Mouse (Mus musculus): ENCODE measurements around the gene Dhx8.

Dhx8 gene

DNA sequence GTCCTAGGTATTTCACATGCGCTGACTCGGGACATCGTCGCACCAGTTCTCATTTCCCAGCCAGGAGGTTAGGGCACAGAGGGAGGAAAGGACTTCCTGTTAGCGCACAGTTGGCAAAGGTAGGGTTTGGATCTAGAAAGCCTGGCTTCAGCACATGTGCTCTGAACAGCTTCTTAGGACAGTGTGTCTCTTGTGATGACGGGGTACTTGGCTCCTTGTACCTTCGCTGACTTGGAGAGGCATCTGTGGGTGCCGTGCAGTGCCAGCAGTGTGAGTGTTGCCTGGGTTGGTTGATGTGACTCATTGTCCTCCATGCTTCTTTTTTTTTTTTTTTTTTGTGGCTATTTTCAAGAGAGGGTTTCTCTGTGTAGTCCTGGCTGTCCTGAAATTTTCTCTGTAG, 23.9 kb downstream of the Dhx8 start:
- DNase-seq = no peak

- no peak for DNase-seq
These were observed 24.6 kb downstream of the Dhx8 start for GRCm38 (mm10) chr11:101757366-101757765.

DNA sequence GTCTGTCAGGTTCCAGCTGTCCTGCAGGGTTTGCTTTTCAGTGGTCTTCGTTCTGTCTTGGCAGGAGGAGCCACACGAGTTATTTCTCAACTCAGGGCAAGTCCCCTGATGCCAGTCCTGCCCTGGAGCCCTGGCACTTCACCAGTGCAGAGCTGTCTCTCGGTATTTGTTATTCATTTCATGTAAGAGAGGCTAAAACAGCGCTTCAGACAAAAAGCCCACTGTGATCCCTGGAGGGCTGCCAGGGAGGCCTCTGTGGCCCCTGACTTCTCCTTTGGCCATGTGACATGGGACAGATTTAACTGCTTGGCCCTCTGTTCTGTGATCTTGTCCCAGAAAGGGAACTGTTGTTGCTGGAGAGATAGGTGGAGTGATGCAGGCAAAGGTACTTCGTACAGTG, 25.7 kb downstream of the Dhx8 start:
- no peak for DNase-seq

- no peak for DNase-seq
These were observed 26.8 kb downstream of the Dhx8 start for GRCm38 (mm10) chr11:101759530-101759929.

DNA sequence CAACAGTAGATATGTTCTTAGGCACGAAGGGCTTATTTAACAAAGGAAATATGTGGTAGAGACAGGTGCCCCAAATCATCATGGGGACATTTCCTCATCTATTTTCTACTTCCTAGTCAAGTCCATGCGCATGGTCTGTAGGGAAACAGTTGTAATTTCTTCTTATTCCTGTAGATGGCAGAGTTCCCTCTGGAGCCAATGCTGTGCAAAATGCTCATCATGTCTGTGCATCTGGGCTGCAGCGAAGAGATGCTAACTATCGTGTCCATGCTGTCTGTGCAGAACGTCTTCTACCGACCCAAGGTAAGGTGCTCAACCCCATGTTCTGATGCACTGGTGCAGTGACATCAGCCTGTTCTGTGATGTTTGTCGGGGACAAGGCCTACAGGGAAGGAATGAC, 31.0 kb downstream of the Dhx8 start:
- DNase-seq = no peak

DNA sequence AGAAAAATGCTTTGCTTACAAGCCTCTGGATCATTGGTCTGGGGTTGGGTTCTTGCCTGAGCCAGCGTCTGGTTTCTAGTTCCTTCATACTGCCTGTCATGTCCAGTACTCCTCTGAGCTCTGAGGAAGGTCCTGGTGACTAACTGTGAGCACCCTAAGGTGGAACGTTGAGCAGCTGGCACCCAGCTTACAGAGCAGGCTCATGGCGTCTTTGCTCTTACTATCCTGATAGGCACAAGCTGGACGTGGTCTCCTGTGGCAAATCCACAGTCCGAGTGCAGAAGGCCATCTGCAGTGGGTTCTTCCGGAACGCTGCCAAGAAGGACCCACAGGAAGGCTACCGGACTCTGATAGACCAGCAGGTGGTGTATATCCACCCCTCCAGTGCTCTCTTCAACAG, 31.8 kb downstream of the Dhx8 start:
- DNase-seq = no peak

- no peak for DNase-seq
These were observed 34.6 kb downstream of the Dhx8 start for GRCm38 (mm10) chr11:101767326-101767725.

GRCm38 (mm10) chr11:101768721-101769120, 36.0 kb downstream of the Dhx8 start:
- DNase-seq = no peak

DNA sequence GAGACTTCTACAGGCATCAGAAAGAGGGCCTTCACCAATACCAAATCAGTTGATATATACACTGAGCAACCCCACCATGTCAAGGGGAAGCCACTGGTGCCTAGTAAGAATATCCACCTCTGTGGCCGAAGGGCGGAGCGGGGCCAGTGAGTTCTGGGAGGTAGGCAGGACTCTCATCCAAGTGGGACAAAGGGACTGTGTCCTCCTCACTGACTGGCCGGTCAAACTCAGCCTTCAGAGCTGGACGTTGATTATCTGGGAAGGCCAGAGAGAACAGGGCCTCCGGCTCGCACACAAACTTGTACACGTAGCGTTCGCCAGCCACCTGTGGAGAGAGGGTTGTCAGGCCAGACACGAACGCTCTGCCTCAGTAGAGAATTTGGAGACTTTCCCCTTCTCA, 37.5 kb downstream of the Dhx8 start:
- no peak for DNase-seq

GRCm38 (mm10) chr11:101772027-101772426, 39.3 kb downstream of the Dhx8 start:
- DNase-seq = no peak

DNA sequence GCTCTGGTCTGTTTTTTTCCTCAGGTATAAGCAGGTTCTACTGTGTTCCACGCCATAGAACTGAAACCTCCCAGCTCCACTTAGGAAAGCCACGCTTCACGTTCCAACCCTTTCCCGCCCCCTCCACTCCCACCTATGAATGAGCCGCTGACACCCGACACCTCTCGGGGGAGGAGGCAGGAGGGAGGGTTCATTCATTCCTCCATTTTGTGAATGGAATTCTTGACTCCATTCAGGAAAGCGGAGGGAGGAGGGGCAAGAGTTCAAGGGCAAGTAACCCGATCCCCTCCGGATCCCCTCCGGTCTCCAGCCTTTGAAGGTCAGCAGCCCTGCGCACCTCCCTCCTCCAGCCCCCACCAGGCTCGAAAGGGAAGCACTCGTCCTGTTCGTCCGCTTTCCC, 39.7 kb downstream of the Dhx8 start:
- DNase-seq = no peak

GRCm38 (mm10) chr11:101776846-101777245, 44.1 kb downstream of the Dhx8 start:
- DNase-seq = no peak

DNA sequence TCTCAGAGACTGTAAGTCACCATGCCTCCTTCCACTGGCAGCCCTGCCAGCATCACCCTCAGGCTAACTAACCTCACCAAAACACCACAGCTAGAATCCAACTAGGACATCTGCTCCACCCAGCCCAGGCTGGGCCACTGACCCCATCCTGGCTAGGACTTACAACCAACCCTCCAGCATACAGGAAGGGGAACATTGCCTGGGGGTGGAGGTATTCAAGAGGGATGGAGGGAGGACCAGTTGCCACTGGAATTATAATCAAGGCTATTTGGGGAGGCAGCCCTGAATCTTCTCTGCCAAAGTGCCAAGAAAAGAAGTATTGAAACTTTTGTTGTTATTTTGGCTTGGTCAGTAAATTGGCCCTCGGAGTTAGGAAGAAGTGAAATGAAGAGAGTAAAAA, 50.4 kb downstream of the Dhx8 start:
- no peak for DNase-seq

DNA sequence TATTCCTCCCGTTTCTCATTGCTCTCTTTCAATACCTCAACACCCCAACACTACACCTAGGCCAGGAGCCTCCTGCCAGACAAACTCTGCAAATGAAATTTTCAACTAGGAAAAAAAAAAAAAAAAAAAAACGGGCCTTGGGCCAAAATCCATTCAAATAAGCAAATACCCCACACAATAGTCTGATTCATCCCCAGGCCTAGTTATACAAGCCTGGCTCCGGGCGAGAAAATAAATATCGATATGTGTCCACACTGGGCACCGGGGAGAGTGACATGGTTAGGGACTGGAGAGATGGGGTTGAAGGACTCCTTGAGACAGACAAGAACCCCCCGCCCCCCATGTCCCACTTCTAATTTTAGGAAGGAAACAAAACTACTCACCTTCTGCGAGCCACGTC, 50.9 kb downstream of the Dhx8 start:
- DNase-seq = no peak

DNA sequence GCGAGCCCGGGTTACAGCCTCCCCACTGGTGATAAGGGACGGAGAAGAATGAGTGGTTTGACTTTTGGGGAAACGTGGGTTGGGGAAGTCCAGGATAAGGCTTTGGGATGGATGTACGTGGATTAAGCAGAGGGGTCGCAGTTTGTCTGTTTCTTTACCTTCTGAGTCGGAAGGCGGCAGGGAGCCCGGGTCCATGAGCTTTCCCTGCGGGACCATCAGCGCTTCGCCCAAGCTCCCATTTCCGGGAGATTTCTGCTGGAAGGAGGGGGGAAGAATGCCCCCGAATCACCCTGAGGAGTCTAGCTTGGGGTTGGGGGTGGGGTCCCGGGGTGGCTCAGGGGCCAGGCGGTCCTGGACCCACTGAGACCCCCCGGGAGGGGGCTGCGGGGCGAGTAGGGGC, 51.4 kb downstream of the Dhx8 start:
- DNase-seq = no peak

DNA sequence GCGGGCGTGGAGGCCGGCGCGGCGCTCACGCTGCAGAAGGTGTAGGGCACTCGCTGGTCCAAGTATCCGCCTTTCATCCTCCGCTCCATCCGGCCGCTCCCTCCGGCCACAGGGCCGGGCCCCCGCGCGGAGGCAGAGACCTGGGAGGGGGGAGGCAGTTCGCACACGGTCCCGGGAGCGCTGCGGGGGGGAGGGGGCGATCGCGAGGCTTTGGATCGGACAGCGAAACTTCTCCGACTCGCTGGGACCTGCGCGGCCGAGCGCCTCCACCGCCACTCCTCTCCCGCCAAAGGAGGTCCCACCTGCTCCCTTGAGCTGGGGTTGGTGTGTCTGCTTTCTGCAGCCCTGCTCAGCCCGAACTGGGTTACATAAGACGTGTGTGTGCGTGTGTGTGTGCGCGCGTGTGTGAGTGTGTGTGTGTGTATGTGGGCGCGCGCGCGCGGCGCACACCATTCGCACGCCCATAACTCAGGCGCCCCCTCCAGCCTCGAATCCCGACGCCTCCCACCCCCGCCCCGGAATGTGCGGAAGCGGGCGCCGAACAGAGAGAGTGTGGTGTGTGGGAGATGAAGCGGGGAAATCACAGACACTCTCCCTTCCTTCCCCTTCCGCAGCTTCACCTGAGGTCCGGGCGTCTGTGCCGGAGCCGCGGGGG, 51.9 kb downstream of the Dhx8 start:
- peak; percentile 14 for DNase-seq

DNA sequence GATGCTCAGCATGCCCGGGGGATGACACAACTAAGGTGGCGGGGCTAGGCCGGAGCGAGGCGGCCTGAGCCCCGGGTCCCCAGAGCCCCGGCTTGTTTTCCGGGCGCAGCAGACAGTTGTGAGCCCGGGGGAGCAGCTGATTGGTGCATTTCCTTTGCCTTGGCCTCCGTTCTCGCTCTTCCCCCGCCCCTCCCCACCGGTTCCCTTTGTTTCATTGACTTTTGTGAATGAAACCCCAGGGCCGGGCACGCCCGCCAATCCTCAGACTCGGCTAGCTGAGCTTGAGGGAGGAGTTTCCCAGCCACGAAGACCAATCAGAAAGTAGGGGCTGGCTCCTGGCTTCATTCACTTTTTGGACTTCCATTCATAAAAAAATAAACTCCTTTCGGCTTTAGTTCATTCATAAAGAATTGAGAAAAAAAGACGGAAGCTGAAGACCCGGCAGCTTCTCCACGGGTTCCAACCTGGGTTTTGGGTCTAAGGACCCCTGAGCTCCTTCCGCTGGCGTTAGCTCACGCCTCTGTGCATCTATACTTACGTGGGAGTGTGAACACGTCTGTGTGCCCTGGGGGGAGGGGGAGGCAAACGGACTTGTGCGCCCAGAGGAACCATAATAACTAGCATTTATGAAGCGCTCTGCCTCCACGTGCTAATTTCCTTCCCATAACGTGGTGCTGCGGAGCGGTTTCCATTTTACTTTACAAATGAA, 52.6 kb downstream of the Dhx8 start, which contains the start of gene Etv4:
Gene Etv4 (minus strand): TSS at position 229 of the 709 bp plus-strand sequence.
- DNase-seq = peak; percentile 83

GRCm38 (mm10) chr11:101785852-101786205, 53.1 kb downstream of the Dhx8 start:
- no peak for DNase-seq

DNA sequence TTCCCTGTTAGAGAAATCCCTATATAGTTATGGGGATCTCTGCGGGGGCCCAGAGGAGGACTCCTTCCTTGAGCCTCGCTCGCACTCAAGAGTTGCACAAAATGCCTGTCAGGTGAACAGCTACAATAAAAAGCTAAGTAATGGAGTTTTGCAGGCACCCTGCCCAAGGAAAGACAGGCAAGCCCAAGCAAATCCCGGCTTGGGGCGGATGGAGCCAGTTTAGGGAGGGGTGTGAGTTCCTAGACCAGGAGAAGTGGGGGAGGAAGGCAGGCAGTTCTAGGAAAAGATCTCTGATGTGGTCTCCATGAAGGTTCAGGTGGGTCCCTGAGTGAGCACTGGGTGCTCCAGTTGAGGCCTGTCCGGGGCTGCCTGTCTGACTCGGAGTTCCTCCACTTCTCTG, 53.9 kb downstream of the Dhx8 start:
- DNase-seq = no peak

- DNase-seq = no peak
These were observed 54.7 kb downstream of the Dhx8 start for GRCm38 (mm10) chr11:101787432-101787831.

- DNase-seq = no peak
These were observed 58.2 kb downstream of the Dhx8 start for GRCm38 (mm10) chr11:101790811-101791526.

DNA sequence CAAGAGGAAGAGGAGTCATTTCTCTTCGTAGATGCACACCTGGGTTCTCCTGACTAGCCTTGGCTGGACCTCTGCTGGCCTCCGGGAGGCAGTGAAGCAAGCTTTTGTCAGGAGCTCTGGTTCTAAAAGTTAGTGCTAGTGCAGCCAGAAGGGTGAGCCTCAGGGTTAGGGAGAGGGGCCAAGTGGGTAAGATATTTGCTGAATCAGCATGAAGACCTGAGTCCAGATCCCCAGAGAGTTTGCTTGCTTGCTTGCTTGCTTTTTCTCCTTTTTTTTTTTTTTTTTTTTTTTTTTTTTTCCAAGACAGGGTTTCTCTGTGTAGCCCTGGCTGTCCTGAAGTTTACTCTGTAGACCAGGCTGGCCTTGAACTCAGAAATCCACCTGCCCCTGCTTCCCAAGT, 64.6 kb downstream of the Dhx8 start:
- no peak for DNase-seq

DNA sequence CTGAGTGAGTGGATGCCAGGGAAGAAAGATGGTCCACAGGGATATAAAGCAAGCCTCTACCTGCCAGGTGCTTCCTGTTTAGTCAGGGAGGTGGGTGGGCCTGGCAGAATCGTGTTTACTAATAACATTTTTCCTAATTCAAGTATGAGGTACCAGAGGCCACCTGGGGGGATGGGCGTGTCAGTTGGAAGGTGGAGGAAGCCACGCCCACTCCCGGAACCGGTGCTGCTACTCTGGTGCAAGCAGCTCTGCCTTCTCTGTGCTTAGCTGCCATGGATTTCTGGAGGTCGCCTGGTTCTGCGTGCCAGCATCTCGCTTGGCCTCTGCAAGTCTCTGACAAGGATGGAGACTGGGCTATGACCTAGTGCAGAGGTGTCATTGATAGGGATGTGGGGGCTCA, 65.4 kb downstream of the Dhx8 start:
- no peak for DNase-seq

GRCm38 (mm10) chr11:101801386-101801785, 68.7 kb downstream of the Dhx8 start:
- DNase-seq = no peak
